Mouse (Mus musculus) embryo, embryonic 11 days (tissue): ENCODE measurements around the gene Ccdc180.
A peak's percentile ranks its signal among the peaks of the same experiment; 100 is the strongest.

Experiments used
- DNase-seq: peaks from one replicate; pipeline ENCODE4 v3.0.0-alpha.2; 2015

Gene Ccdc180

GRCm38 (mm10) chr4:45911876-45912275 lies 21.8 kb downstream of the Ccdc180 start:
- DNase-seq, result no peak

GRCm38 (mm10) chr4:45917091-45917490 lies 27.0 kb downstream of the Ccdc180 start:
- DNase-seq, result no peak

DNA sequence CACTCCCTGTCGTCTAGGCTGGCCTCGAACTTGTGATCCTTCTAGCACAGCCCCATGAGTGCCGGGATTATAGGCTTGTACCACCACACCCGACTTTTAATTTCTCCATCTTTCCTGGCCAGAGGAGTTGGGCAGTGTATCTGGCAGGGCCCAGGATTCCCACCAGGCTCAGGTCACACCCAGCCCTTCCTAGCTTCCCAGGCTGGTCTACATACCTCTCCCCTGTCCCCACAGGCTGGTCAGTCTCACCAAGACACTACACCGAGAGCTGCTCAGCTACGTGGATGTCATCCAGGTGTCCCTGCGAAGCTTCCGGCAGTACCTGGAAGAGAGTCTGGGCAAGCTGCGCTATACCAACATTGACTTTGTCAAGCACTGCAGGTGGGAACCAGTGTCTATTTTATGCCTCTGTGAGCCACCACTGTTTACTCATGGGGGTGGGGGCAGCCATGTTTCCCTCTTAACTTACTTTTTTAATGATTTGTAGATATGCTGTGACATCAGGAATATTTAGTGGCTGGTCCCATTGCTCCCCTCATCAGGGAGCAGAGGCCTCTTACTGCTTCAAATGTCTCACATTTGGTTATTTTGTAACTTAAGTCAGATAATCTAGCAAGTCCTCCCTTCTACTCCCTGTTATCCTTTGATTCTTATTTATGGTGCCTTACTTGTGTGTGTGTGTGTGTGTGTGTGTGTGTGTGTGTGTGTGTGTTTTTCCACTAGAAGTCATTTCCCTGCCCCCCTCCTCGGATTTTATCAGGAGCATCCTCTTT lies 31.7 kb downstream of the Ccdc180 start:
- no peak for DNase-seq

DNA sequence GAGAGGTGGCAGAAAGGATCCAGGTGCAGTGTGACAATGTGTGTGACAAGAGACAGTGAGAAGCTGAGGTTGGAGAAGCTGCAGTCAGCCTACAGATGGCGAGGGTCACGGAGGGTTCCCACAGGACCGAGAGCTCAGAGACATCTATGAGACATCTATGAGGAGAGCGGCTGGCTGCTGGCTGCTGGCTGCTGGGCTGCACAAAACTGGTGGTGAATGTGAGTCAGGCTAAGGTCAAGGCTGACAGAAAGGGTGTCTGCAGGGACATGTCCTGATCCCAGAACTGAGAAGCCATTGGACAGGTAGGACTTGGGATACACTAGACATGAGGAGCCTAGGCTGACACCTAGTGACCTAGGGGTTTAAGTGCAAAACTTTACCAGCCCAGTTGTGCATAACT lies 33.9 kb downstream of the Ccdc180 start:
- DNase-seq, result no peak

DNA sequence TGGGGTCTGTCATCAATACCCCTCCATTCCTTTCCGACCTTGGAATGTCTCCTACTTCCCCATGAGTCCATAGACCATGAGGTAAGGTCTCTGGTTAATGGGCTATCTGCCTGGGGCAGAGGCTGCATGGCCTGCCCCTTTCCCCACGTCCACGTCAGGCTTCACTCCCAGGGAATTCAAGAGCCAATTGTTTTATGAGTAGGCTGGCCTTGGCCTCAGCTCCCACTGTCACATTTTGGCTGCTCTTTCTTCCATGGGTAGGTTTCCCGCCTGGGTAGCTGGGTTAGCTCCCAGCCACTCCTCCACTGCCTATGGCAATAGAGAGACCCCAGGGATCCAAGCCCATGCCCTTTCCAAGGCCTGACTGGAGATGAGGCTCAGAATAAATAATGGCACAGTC lies 38.5 kb downstream of the Ccdc180 start:
- DNase-seq, result no peak

DNA sequence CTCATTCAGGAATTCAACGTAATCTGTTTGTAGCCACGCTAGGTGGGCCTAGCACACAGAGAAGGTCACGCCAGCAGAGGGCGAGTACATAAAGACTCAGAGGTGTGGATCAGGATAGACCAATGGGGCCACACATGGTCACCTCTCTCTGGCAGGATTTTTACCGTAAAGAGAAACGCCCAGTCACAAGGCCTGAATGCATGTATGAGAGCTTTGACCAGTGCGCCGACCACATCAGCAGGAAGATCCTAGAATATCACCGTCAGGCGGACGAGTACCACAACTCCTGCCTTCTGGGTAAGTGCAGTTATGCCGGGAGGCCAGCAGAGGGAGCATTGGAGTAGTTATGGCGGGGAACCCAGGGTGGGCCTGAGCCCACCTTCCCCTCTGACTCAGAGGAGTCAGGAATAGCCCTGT lies 51.5 kb downstream of the Ccdc180 start:
- peak; percentile 77 for DNase-seq

- no peak for DNase-seq
Observed at GRCm38 (mm10) chr4:45947729-45948128, 57.6 kb downstream of the Ccdc180 start.

GRCm38 (mm10) chr4:45949109-45949848 lies 59.2 kb downstream of the Ccdc180 start:
- DNase-seq, result no peak

GRCm38 (mm10) chr4:45951830-45952229 lies 61.7 kb downstream of the Ccdc180 start:
- no peak for DNase-seq

GRCm38 (mm10) chr4:45953025-45953919 lies 63.2 kb downstream of the Ccdc180 start:
- no peak for DNase-seq

DNA sequence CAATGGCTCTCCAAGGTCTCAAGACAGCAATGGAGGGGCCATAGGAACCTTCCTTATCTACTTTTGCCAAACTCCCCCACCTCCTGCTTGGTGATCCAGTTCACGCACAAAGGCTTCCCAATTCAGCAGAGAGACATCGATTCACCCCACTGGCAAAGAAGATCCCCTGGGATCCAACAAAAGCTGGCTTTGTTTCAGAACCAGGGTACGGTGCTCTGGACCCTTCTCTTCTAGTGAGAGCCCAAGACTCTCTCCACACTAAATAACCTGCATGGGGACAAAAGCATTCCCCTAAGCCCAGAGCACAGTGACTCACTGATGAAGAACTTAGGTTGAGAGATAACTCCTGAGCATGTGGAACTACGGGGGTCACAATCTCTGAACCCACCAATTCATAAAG lies 65.1 kb downstream of the Ccdc180 start:
- DNase-seq, result no peak

DNA sequence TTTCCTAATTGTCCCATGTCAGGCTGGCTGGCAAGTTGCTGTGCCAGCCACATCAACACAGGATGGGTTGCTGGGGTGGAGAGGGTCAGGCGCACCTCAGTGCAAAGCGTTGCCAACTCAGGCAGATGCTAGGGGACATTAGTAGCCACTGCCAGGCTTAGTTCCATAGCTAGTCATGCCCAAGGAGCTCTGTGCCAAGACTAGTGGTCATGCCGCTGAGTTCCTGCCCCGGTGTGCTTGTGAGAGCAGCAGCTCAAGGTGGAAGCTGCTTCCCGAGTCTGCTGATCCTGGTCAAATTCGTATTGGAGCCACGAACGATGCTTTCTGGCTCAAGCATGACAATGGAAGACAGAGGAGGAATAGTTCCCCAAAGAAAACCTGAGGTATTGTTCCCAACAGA lies 66.0 kb downstream of the Ccdc180 start:
- DNase-seq, result no peak

DNA sequence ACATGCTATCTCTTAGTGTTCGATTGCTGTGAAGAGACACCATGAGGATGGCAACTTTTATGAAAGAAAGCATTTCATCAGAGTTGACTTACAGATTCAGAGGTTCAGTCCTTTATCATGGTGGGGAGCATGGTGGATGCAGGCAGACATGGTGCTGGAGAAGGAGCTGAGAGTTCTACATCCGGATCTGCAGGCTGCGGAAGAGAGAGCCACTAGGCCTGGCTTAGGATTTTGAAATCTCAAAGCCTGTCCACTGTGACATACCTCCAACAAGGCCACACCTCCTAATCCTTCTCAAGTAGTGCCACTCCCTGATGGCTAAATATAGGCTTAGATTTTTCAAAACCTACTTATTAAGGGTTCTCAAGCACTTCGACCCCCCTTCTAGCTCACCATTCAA lies 66.6 kb downstream of the Ccdc180 start:
- DNase-seq, result no peak

GRCm38 (mm10) chr4:45964771-45965439 lies 74.8 kb downstream of the Ccdc180 start, which contains the start of gene Tdrd7:
TSS of gene Tdrd7 (plus strand) at chr4:45965334.
- DNase-seq, result no peak

- DNase-seq, result peak; percentile 57
Observed at GRCm38 (mm10) chr4:45965737-45966447, 75.8 kb downstream of the Ccdc180 start.

- DNase-seq, result no peak
Observed at GRCm38 (mm10) chr4:45966716-45967115, 76.6 kb downstream of the Ccdc180 start.

DNA sequence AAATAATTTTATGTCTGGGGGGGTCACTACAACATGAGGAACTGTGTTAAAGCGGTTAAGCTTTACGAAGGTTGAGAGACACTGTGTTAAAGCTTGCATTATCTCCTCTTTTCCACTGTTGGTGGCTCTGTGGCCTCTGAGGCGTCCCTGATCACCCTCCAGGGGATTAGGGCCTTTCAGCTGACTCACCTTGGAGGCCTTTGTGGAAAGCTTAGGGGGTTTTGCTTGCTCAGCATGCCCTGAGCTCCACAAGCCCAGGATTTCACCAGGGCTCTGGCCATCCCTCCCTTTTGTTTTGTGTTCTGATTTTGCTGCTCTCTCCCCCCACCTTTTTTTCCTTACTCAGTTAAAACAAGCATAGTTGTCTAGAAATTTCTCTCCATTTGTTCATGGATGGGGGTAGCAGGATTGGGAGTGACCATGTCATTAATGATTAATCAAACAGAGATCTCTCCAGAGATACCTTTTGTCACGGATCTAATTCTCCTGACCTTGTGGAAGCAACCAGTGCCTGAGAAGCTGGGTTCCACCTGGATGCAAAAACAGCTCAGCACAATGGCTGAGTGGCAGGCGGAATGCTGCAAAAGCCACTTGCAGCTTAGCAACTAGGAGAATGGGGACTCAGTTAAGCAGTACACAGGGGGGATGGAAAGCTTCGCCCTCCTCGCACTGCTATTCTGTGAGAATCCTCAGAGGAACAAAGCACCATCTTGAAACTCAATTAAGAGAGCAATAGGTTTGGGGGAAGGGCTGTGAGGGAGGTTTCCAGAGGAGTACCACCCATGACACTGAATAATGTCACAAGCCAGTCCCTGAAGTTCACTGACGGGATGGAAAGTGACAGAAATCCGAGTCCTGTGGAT lies 77.6 kb downstream of the Ccdc180 start:
- peak; percentile 61 for DNase-seq

- no peak for DNase-seq
Observed at GRCm38 (mm10) chr4:45969051-45969450, 78.9 kb downstream of the Ccdc180 start.

GRCm38 (mm10) chr4:45970048-45970560 lies 80.0 kb downstream of the Ccdc180 start:
- DNase-seq, result no peak

- DNase-seq, result peak; percentile 96
Observed at GRCm38 (mm10) chr4:45971806-45972447, 81.8 kb downstream of the Ccdc180 start.
